Mouse (Mus musculus) lung, postnatal 0 days (tissue): ENCODE measurements around the gene Rptor.

ENCODE experiments used
- CTCF ChIP-seq: IDR thresholded peaks from 2 replicates; pipeline ENCODE4 v1.5.1; 2016; ENCODE audit warnings: antibody characterized with exemption, mild to moderate bottlenecking
- EP300 ChIP-seq: IDR thresholded peaks from 2 replicates; pipeline ENCODE4 v1.6.1; 2016; ENCODE audit warnings: antibody characterized with exemption, mild to moderate bottlenecking, control low read depth

DNA sequence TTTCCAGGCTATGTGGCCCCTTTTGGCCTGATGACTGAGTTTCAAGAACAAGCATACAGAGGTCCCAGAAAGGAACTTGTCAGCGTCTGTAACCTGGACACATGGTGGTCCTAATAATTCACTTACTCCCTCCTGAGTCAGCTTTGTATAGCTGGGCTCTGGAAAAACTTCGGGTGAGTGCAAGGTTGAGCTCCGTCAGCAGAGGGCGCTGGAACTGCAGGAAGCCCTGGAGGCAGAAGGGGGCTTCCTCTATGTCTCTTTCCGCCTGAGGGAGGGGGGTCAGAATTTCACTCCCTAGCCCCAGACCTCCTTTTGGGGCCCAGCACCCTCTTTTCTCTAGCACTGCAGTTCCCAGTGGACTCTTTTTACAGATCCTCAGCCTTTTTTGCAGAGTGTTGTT is 306.7 kb downstream of the Rptor start:
- no peak for TF ChIP-seq EP300
- peak; percentile 90 for TF ChIP-seq CTCF
